Mouse (Mus musculus): ENCODE results near the gene Bag3. TPM values are rescaled to one million over a fixed set of nuclear protein-coding genes. Genes with fewer than 3 reads are reported as not detected.

Gene Bag3
- polyA plus RNA-seq (2012) = 87.1 and 103 TPM in 2 replicates

GRCm38 (mm10) chr7:128523349-128523961 is at the start of gene Bag3:
TSS of gene Bag3 (plus strand) at chr7:128523616.

Other genes with a start within 250 kb of the Bag3 start
- 42.7 and 45.3 TPM in 2 replicates for gene BC017158, start 225.4 kb upstream of the Bag3 start, polyA plus RNA-seq (2012)
- gene Rgs10, start 104.9 kb upstream of the Bag3 start, polyA plus RNA-seq (2012) = 33.0 and 42.4 TPM in 2 replicates
- 73.3 and 88.3 TPM in 2 replicates for gene Tial1, start 61.9 kb upstream of the Bag3 start, polyA plus RNA-seq (2012)
- gene Inpp5f, start 87.7 kb downstream of the Bag3 start, polyA plus RNA-seq (2012) = 1.0 and 1.3 TPM in 2 replicates
- gene Mcmbp, start 216.9 kb downstream of the Bag3 start, polyA plus RNA-seq (2012) = 24.2 and 30.9 TPM in 2 replicates
- gene Sec23ip, start 221.3 kb downstream of the Bag3 start, polyA plus RNA-seq (2012) = 11.4 and 12.6 TPM in 2 replicates